Comparison of ENCODE assay signal across 8 mouse cellular contexts in the genomic region with DNA sequence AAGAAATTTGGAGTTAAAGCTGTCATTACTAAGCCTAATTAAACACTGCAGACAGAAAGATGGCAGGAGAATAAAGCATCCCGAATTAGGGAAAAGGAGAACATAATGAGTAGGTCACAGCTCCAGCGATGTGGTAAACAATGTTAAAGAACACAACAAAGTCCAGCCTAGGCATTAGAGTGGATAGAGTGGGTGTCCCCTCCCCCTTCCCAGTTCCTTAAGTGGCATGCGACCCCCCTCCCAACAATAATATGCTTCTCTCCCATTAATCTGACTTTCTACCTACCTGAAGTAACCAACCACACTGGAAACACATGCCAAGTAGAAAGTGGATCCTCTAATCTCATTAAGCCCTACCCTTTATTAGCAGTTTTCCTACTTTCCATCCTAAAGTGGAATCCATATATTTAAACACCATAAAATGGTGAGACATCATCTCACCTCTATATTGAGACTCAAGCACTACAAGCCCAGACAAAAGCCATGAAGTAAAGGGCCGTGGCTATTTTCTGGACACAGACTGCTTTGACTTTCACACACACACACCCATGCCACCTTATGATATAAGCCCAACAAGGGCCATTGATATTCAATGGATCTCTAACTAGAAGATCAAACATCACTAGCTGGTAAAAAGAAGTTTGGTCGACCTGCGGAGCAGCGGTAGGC. TPM values are rescaled to one million over a fixed set of nuclear protein-coding genes. Genes with fewer than 3 reads are reported as not detected.
A peak's percentile ranks its signal among the peaks of the same experiment; 100 is the strongest.
DNase-seq lines count a peak whose midpoint lies in the region; ATAC-seq and TF ChIP-seq lines count a peak whose summit lies in the region.

No protein-coding gene starts in this region.

- H3K36me3 ChIP-seq in testis, adult 2 months (ENCODE audit: control insufficient read depth, insufficient read depth, low read length), result no peaks in the 10 kb centered on the region
- H3K36me3 ChIP-seq in liver, embryonic 11.5 days (ENCODE audit: control insufficient read depth, insufficient read depth, low read length), result no peaks in the 10 kb centered on the region

- H3K4me3 ChIP-seq in testis, adult 2 months (ENCODE audit: control insufficient read depth, low read depth, low read length), result peak overlapping the region; percentile 96
- H3K4me3 ChIP-seq in liver, embryonic 11.5 days (ENCODE audit: low read depth, low read length), result peak overlapping the region; percentile 93

- no peaks in the 10 kb centered on the region for H3K27me3 ChIP-seq in testis, adult 2 months (ENCODE audit: control insufficient read depth, insufficient read depth, low read length)
- no peaks in the 10 kb centered on the region for H3K27me3 ChIP-seq in liver, embryonic 11.5 days (replicated peaks; ENCODE audit: control insufficient read depth, insufficient read depth, low read length)

- peak overlapping the region; percentile 91 for H3K9ac ChIP-seq in liver, embryonic 11.5 days (ENCODE audit: low read depth, low read length)

- ATAC-seq in liver, embryonic 11.5 days (replicated peaks; ENCODE audit: low FRiP score), result no peak

- H3K4me1 ChIP-seq in testis, adult 2 months (ENCODE audit: control insufficient read depth, insufficient read depth, low read length), result peaks cover 4% of the 10 kb centered on the region; the same call in 1 of the 2 replicates
- H3K4me1 ChIP-seq in liver, embryonic 11.5 days (replicated peaks; ENCODE audit: control insufficient read depth, insufficient read depth, low read length), result peaks cover 13% of the 10 kb centered on the region

- WGBS in liver, embryonic 11.5 days, result 5% methylated on average over 7 of the region's 7 CpGs

- no peak for TF ChIP-seq CTCF in testis, adult 2 months (IDR thresholded peaks at IDR 0.05; ENCODE audit: control insufficient read depth, insufficient read depth, insufficient replicate concordance, low read depth, low read length)

- H3K9me3 ChIP-seq in liver, embryonic 11.5 days (ENCODE audit: control insufficient read depth, low read length), result no peaks in the 10 kb centered on the region

- no peak for TF ChIP-seq POLR2A in testis, adult 2 months (IDR thresholded peaks at IDR 0.05; ENCODE audit: control insufficient read depth, low read depth, low read length)

- peak overlapping the region; percentile 87 for H3K4me2 ChIP-seq in liver, embryonic 11.5 days

- DNase-seq in embryo, embryonic 10.5 days (ENCODE audit: low spot score), result peak; percentile 15
- no peak for DNase-seq in embryo, embryonic 11 days
- DNase-seq in testis, postnatal 14 days (ENCODE audit: low spot score), result no peak
- no peak for DNase-seq in liver, embryonic 11.5 days (ENCODE audit: low spot score)
- no peak for DNase-seq in adrenal gland, postnatal 25 days
- no peak for DNase-seq in adrenal gland, adult 2 months
- DNase-seq in testis, postnatal 10 days (ENCODE audit: low spot score), result no peak

- H3K27ac ChIP-seq in testis, adult 2 months (ENCODE audit: control insufficient read depth, insufficient read depth, low read depth, low read length), result peak overlapping the region; percentile 100
- peak overlapping the region; percentile 100 for H3K27ac ChIP-seq in liver, embryonic 11.5 days (ENCODE audit: low read depth, low read length)

RNA-seq across cellular contexts. Expression of gene Lnpep, which starts 1.5 kb away (rescaled TPM):
- 2.6 and 3.5 TPM in 2 replicates for polyA plus RNA-seq in testis, adult 2 months (2012; rRNA removed)
- 6.6 and 6.8 TPM in 2 replicates for polyA plus RNA-seq in liver, embryonic 11.5 days (2014; fragmentation: Nextera tagmentation; extraction: Ambion mirVana)
- total RNA-seq in adrenal gland, postnatal 25 days (2021), result 145 and 165 TPM in 2 replicates
- total RNA-seq in adrenal gland, adult 2 months (2021), result 100 to 1,000 TPM; 108 to 118 TPM
- 5.4 and 6.0 TPM in 2 replicates for polyA plus RNA-seq in adrenal gland, adult 2 months (2012; rRNA removed)
